Mouse (Mus musculus): ENCODE measurements around the gene Babam2.

DNA sequence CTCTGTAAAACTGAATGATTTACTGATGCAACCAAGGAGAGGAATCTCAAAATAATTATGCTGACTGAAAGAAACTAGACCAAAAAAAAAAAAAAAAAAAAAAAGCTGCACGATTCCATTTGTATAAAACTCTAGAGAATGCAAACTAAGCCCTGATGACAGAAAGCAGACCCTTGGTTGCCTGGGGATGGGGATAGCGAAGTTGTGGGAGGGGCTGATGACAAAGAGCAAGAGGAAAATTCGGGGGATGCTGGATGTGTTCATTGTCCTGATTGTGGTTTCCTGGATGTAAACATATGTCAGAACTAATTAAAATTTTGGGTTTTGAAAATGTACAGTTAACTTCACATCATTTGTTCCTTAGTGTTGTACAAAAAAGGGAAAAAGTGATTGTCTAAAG is 257.7 kb downstream of the Babam2 start:
- TF ChIP-seq CTCF (IDR thresholded peaks at IDR 0.05; ENCODE audit: extremely low read depth, insufficient read depth, low read length) (no peak), POLR2A (IDR thresholded peaks at IDR 0.05; ENCODE audit: extremely low read depth, insufficient read depth, low read length) (no peak)
